Mouse (Mus musculus) gastrocnemius, adult 8-10 months (tissue): Measurements from ENCODE around the gene Cd19. TPM values are rescaled to one million over a fixed set of nuclear protein-coding genes. Genes with fewer than 3 reads are reported as not detected.
"Not testable (repeated sequence)": the region's sequence is repeated elsewhere in the genome, so short reads cannot be mapped to it uniquely, and the experiment has no call there.

Experiments used
- DNase-seq, 2 experiments: peaks; one replicate each; pipeline ENCODE4 v3.0.0; 2022; ENCODE audit warnings: low spot score in 2 of 2
- total RNA-seq, 4 experiments: library from RNA; stranded (reverse); gene quantifications; 2 replicates each; pipeline ENCODE4 v1.2.4; 2022

Cd19 gene
- total RNA-seq, 4 experiments from 2014 or later, result not detected

- no peak for DNase-seq
Observed at GRCm38 (mm10) chr7:126435801-126436200, 21.1 kb upstream of the Cd19 start.

- no peak for DNase-seq
Observed at GRCm38 (mm10) chr7:126434726-126435125, 20.0 kb upstream of the Cd19 start.

- DNase-seq, result no peak
Observed at GRCm38 (mm10) chr7:126430167-126430566, 15.5 kb upstream of the Cd19 start.

GRCm38 (mm10) chr7:126429503-126429898 lies 14.8 kb upstream of the Cd19 start:
- no peak for DNase-seq

GRCm38 (mm10) chr7:126428631-126429502 lies 14.2 kb upstream of the Cd19 start, which contains the start of gene Rabep2:
TSS of gene Rabep2 (plus strand) at chr7:126428759.
- peak; percentile 91 to 93 for DNase-seq

- DNase-seq, result no peak
Observed at GRCm38 (mm10) chr7:126428154-126428553, 13.5 kb upstream of the Cd19 start.

- DNase-seq, result no peak
Observed at GRCm38 (mm10) chr7:126427323-126427860, 12.7 kb upstream of the Cd19 start.

GRCm38 (mm10) chr7:126424161-126424560 lies 9.5 kb upstream of the Cd19 start:
- DNase-seq, result no peak

- DNase-seq, result no peak
Observed at GRCm38 (mm10) chr7:126421756-126422155, 7.1 kb upstream of the Cd19 start.

GRCm38 (mm10) chr7:126418496-126418895 lies 3.8 kb upstream of the Cd19 start:
- DNase-seq, result no peak

- DNase-seq, result no peak
Observed at GRCm38 (mm10) chr7:126417606-126418005, 2.9 kb upstream of the Cd19 start.

- no peak for DNase-seq
Observed at GRCm38 (mm10) chr7:126417045-126417444, 2.4 kb upstream of the Cd19 start.

GRCm38 (mm10) chr7:126416615-126417014 lies 1.9 kb upstream of the Cd19 start:
- no peak for DNase-seq

GRCm38 (mm10) chr7:126411061-126411460 lies 3.6 kb downstream of the Cd19 start:
- DNase-seq, result no peak

- DNase-seq, result no peak
Observed at GRCm38 (mm10) chr7:126408686-126409085, 6.0 kb downstream of the Cd19 start.

- not testable (repeated sequence) for DNase-seq
Observed at GRCm38 (mm10) chr7:126402518-126402917, 12.2 kb downstream of the Cd19 start.

GRCm38 (mm10) chr7:126399548-126399947 lies 15.1 kb downstream of the Cd19 start:
- peak; percentile 41 to 51 for DNase-seq

- DNase-seq, result no peak
Observed at GRCm38 (mm10) chr7:126397822-126398221, 16.9 kb downstream of the Cd19 start.

GRCm38 (mm10) chr7:126397221-126397620 lies 17.5 kb downstream of the Cd19 start:
- DNase-seq, result no peak

GRCm38 (mm10) chr7:126396298-126397119 lies 18.2 kb downstream of the Cd19 start, which contains the start of gene Nfatc2ip:
TSS of gene Nfatc2ip (minus strand) at chr7:126396737.
- DNase-seq, result peak; percentile 96 to 98

- DNase-seq, result not testable (repeated sequence)
Observed at GRCm38 (mm10) chr7:126392086-126392884, 22.4 kb downstream of the Cd19 start.
